Mouse (Mus musculus) midbrain, embryonic 14.5 days (tissue): ENCODE measurements around the gene Dab1. TPM values are rescaled to one million over a fixed set of nuclear protein-coding genes. Genes with fewer than 3 reads are reported as not detected.

ENCODE experiments used
- ATAC-seq: fragments of 200-750 bp; cut with Nextera tagmentation; 2 replicates; pipeline ENCODE4 v1.8.0; 2017; ENCODE audit warnings: moderate number of reproducible peaks, moderate library complexity; ENCODE audit not compliant: low FRiP score, low TSS enrichment
- DNase-seq: peaks from one replicate; pipeline ENCODE4 v3.0.0-alpha.2; 2015
- H3K27ac ChIP-seq: fragments of 300-500 bp; sonication (generic); replicated peaks from 2 replicates; pipeline ENCODE4 v1.5.1; 2014; ENCODE audit warnings: mild to moderate bottlenecking, low read depth, low read length, moderate library complexity
- H3K27me3 ChIP-seq: fragments of 300-500 bp; sonication (generic); 2 replicates; pipeline ENCODE4 v1.6.1; 2014; ENCODE audit warnings: low read length, control low read depth, mixed read lengths; ENCODE audit not compliant: control insufficient read depth, insufficient read depth
- H3K36me3 ChIP-seq: fragments of 300-500 bp; sonication (generic); 2 replicates; pipeline ENCODE4 v1.6.1; 2014; ENCODE audit warnings: low read length, control low read depth; ENCODE audit not compliant: control insufficient read depth, insufficient read depth
- H3K4me1 ChIP-seq: fragments of 300-500 bp; sonication (generic); 2 replicates; pipeline ENCODE4 v1.6.1; 2014; ENCODE audit warnings: mild to moderate bottlenecking, antibody characterized with exemption, low read length, control low read depth; ENCODE audit not compliant: control insufficient read depth, insufficient read depth
- H3K4me2 ChIP-seq: fragments of 300-500 bp; sonication (generic); 2 replicates; pipeline ENCODE4 v1.6.1; 2014; ENCODE audit warnings: mild to moderate bottlenecking, low read length, moderate library complexity
- H3K4me3 ChIP-seq: fragments of 300-500 bp; sonication (generic); replicated peaks from 2 replicates; pipeline ENCODE4 v1.5.1; 2014; ENCODE audit warnings: low read depth, low read length
- H3K9ac ChIP-seq: fragments of 300-500 bp; sonication (generic); replicated peaks from 2 replicates; pipeline ENCODE4 v1.6.1; 2014; ENCODE audit warnings: mild to moderate bottlenecking, low read length, moderate library complexity
- H3K9me3 ChIP-seq: fragments of 300-500 bp; sonication (generic); 2 replicates; pipeline ENCODE4 v1.6.1; 2016; ENCODE audit warnings: low read length, control low read depth, mixed read lengths; ENCODE audit not compliant: control insufficient read depth
- WGBS: fragments of 180-500 bp; shearing (Covaris S2); extraction: QIAGEN DNeasy Blood & Tissue Kit; methylation state at CpG from one replicate; pipeline ENCODE4 v1.1.7; 2014; 5-methylcytosine and 5-hydroxymethylcytosine counted together
- polyA plus RNA-seq: library from polyadenylated mRNA; unstranded; fragments of >200 nt; fragmentation: Nextera tagmentation; extraction: Ambion mirVana; gene quantifications from 2 replicates; pipeline ENCODE4 v1.2.1, GENCODE M21; 2014

Dab1 gene
- polyA plus RNA-seq, 1 experiment from 2014 or later: 146 TPM

DNA sequence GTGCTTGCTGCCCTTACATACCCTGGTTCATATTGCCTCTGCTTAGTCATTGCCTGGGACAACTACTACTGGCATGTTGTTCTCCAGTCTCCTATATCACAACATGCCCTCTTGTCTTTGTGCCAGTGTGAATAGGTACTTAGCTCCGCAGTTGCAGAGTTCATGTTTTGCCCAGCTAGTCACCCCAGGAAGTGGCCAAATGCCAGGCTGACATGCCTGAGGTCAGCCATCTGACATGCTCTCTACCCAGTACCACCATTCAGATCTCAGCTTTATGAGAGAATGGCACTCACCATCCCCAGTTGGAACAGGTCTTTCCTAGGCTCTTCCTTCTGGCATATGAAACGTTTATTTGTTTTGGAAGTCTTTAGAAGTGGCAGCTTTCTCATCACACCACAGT lies 355.4 kb downstream of the Dab1 start:
- Histone ChIP-seq H3K4me2 (no peak overlapping the region), H3K27ac (no peak overlapping the region), H3K4me1 (no peaks in the 10 kb centered on the region), H3K9me3 (no peaks in the 10 kb centered on the region), H3K27me3 (no peaks in the 10 kb centered on the region), H3K9ac (no peak overlapping the region), H3K4me3 (no peak overlapping the region), H3K36me3 (no peaks in the 10 kb centered on the region)
- ATAC-seq (no peak), DNase-seq (no peak)
- 77% methylated on average over 2 of the region's 2 CpGs for WGBS

DNA sequence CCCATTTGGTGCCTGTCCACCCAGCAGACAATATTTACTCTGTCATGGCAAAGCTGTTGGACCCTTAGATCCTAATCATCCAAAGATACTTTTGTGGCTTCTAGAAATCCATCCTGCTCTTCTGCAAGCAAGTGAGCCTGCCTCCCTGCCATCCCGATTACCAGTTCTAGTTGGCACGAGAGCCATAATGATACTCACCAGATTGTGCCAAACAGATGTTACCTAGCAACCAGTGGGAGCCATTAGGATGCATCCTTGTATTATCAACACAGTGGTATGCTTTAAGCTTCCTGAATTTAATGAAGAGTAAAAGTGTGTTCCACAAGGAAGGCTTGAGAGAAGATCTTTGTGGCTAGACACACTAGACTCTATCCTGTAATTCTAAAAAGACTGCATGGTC lies 355.8 kb downstream of the Dab1 start:
- ATAC-seq (no peak), DNase-seq (no peak)
- Histone ChIP-seq H3K27me3 (no peaks in the 10 kb centered on the region), H3K4me1 (no peaks in the 10 kb centered on the region), H3K36me3 (no peaks in the 10 kb centered on the region), H3K9ac (no peak overlapping the region), H3K9me3 (no peaks in the 10 kb centered on the region), H3K4me2 (no peak overlapping the region), H3K27ac (no peak overlapping the region), H3K4me3 (no peak overlapping the region)
- 71% methylated on average over 2 of the region's 2 CpGs for WGBS

DNA sequence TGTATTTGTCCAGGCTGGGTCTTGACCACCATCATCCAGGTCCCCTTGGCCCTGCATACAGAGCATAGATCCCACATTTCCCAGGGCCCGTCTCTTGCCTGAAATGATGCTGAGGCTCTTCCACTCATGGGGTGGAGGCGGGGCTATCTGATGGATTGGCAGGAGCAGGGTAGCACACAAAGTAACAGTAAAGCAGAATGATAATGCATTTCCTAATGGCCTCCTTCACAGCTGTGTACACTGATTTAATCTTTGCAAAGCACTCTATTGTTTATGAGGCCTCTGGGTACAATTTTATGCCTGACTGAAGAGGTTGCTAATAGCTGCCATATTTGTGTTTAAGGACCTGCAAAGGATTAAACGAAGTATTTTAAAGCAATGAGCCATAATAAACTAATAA lies 374.7 kb downstream of the Dab1 start:
- Histone ChIP-seq H3K9me3 (no peaks in the 10 kb centered on the region), H3K9ac (no peak overlapping the region), H3K4me1 (no peaks in the 10 kb centered on the region), H3K36me3 (no peaks in the 10 kb centered on the region), H3K4me3 (no peak overlapping the region), H3K27me3 (no peaks in the 10 kb centered on the region), H3K27ac (no peak overlapping the region), H3K4me2 (no peak overlapping the region)
- no peak for ATAC-seq
- DNase-seq: no peak
- 65% methylated on average over 3 of the region's 3 CpGs for WGBS

DNA sequence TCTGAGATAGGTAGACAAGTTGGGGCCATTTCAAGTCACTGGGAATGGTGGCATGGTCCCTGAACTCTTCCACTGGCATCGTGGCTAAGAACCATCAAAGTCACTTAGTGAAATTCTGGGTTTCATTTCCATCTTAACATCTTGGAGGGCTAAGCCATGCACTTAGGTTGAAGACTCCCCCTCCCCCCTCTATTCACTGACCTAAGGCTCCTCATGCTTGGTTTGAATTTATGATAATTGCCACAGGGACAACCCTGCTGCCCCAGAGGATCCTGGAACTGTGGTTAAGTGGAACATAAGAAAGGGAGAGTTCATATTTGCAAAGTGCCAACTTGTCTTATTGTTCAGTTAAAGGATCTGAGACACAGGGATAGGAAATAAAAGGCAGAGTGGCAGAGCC lies 375.2 kb downstream of the Dab1 start:
- Histone ChIP-seq H3K27ac (no peak overlapping the region), H3K27me3 (no peaks in the 10 kb centered on the region), H3K9ac (no peak overlapping the region), H3K36me3 (no peaks in the 10 kb centered on the region), H3K4me2 (no peak overlapping the region), H3K9me3 (no peaks in the 10 kb centered on the region), H3K4me3 (no peak overlapping the region), H3K4me1 (no peaks in the 10 kb centered on the region)
- 77% methylated on average over 1 of the region's 1 CpGs for WGBS
- ATAC-seq: no peak
- no peak for DNase-seq

DNA sequence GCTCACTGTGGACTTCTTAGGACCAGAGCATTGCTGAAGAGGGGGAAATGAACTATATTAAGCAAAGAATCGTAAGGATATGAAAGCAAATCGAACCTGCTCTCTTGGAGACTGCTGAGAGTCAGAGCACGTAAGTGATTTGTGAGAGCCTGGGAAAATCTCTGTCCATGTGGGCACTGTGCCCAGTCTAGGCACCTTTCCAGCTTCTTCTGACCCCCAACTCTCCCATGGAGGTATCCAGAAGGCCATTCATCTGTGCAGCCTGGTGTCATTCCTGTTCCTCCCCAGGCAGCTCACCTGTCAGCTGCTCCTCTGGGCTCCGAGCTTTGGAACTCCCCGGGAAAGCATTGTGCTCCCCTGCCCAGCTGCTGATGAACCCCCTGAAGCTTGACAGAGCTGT lies 389.2 kb downstream of the Dab1 start:
- Histone ChIP-seq H3K27ac (no peak overlapping the region), H3K4me1 (peaks cover 10% of the 10 kb centered on the region; the same call in 1 of the 2 replicates), H3K9me3 (no peaks in the 10 kb centered on the region), H3K27me3 (no peaks in the 10 kb centered on the region), H3K4me2 (no peak overlapping the region), H3K9ac (no peak overlapping the region), H3K4me3 (no peak overlapping the region), H3K36me3 (no peaks in the 10 kb centered on the region)
- DNase-seq (peak; percentile 23), ATAC-seq (no peak)
- WGBS: 60% methylated on average over 5 of the region's 5 CpGs

DNA sequence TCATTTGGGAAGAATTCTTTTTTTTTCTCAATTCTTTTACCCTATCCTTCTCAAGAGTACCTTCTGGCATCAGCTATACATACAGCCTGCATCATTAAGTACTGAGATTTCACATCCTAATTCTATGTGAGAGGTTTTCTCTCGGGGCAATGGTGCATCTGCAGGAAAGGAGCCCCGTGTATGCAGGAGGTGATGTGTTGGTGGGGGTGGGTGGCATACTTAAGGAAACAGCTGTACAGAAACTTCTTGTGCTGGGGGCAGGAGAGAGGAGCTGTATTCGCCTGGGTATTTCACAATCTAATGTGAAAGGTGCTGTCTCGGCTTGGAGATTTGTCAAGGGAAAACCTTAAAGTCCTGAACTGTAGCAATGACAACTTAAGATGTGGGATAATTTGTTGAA lies 392.5 kb downstream of the Dab1 start:
- Histone ChIP-seq H3K4me1 (peaks cover 10% of the 10 kb centered on the region; the same call in 1 of the 2 replicates), H3K4me3 (no peak overlapping the region), H3K36me3 (no peaks in the 10 kb centered on the region), H3K9me3 (no peaks in the 10 kb centered on the region), H3K9ac (no peak overlapping the region), H3K27me3 (no peaks in the 10 kb centered on the region), H3K27ac (peak overlapping the region; percentile 20; the same call in 1 of the 2 replicates), H3K4me2 (no peak overlapping the region)
- DNase-seq (peak; percentile 33), ATAC-seq (no peak)
- 57% methylated on average over 4 of the region's 4 CpGs for WGBS

DNA sequence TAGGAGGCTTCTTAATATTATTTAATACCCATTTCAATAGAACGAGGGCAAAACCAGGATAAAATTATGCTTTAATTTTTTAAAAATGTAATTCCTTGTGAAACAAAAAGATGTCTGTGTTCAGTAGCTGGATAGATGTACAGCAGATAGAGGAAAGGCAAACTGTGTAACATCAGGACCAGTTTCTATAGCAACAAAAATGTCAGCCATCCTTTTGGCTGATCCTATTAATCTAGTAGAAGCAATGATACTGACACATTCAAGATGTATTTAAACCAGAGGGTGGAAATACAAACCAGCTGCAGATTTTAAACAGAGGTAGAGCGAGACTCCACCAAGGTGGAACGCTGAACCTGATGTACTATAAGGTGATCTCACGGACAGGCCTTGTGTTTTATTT lies 393.0 kb downstream of the Dab1 start:
- Histone ChIP-seq H3K9me3 (no peaks in the 10 kb centered on the region), H3K4me3 (no peak overlapping the region), H3K27ac (peak overlapping the region; percentile 74), H3K36me3 (no peaks in the 10 kb centered on the region), H3K27me3 (no peaks in the 10 kb centered on the region), H3K9ac (no peak overlapping the region), H3K4me2 (no peak overlapping the region), H3K4me1 (peaks cover 10% of the 10 kb centered on the region; the same call in 1 of the 2 replicates)
- ATAC-seq (no peak), DNase-seq (peak; percentile 60)
- WGBS: 80% methylated on average over 4 of the region's 4 CpGs

DNA sequence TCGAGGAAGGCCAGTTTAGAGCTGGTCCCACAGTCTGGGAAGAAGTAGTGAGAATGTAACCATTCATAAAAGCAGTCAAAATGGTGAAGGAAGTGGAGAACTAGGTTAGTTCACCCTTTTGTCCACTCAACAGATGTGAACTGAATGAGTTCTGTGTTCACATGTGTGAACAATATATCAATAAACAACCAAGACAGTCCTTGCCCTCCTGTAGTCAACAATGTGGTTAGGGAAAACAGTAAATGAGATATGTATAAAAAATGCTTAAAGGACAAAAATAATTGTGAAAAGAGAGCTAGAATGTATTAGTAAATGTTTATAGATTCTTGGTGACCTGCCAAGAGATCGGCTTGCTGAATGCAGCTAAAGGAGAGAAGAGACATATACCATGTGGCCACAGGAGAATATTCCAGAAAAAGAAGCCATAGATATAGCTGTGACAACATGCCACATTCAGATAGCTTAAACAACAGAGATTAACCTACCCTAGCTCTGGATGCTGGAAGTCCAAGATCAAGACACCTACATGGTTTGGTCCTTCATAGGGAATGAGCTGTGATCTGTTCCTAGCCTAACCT lies 406.0 kb downstream of the Dab1 start:
- ATAC-seq (no peak), DNase-seq (no peak)
- Histone ChIP-seq H3K9me3 (no peaks in the 10 kb centered on the region), H3K4me1 (0 out of 2 replicates have a peak, but pooled peaks cover 3% of the 10 kb centered on the region), H3K4me2 (no peak overlapping the region), H3K4me3 (no peak overlapping the region), H3K36me3 (no peaks in the 10 kb centered on the region), H3K27ac (no peak overlapping the region), H3K9ac (no peak overlapping the region), H3K27me3 (no peaks in the 10 kb centered on the region)
- 83% methylated on average over 2 of the region's 2 CpGs for WGBS

DNA sequence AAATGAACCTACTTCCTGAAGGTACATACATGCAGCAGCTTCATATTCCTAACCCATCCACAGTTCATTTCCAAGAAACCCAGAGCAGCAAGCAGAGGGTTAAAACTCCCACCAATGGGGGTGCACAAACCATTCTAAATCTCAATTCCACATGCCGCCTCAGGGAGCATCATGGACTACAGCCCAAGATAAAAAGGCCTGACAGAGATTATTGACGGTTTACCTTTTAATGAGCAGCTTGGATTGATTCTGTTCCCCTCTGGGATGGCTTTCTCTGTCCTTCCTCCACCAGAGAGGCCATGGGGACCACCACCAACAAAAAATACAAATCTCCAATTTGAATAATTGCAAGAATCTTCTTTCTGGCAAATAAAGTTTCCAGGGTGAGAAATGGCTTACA lies 407.7 kb downstream of the Dab1 start:
- no peak overlapping the region for H3K4me2 ChIP-seq
- DNase-seq (peak; percentile 74), ATAC-seq (no peak; the same call in 1 of the 2 replicates)
- no peaks in the 10 kb centered on the region for H3K9me3 ChIP-seq
- H3K27ac ChIP-seq: no peak overlapping the region
- no peaks in the 10 kb centered on the region for H3K36me3 ChIP-seq
- WGBS: 6% methylated on average over 2 of the region's 2 CpGs
- H3K27me3 ChIP-seq: no peaks in the 10 kb centered on the region
- no peak overlapping the region for H3K4me3 ChIP-seq
- H3K4me1 ChIP-seq: 0 out of 2 replicates have a peak, but pooled peaks cover 3% of the 10 kb centered on the region
- H3K9ac ChIP-seq: no peak overlapping the region
